Mouse (Mus musculus): ENCODE measurements around the gene Gm49711. TPM values are rescaled to one million over a fixed set of nuclear protein-coding genes. Genes with fewer than 3 reads are reported as not detected.

Gm49711 gene
- total RNA-seq, 2 experiments from 2014 or later = not detected

Other genes with a start within 250 kb of the Gm49711 start
- gene Mrps6, start within 50 bp of the Gm49711 start, total RNA-seq (2021) = 10 to 100 TPM; 19.1 to 19.5 TPM
- 1 to 10 TPM; 2.2 to 4.0 TPM for gene Slc5a3, start within 50 bp of the Gm49711 start, total RNA-seq (2021)
- not detected for gene Kcne2, start 234.1 kb downstream of the Gm49711 start, total RNA-seq (2021)
- 10 to 100 TPM; 52.2 to 67.4 TPM for gene Smim11, start 243.0 kb downstream of the Gm49711 start, total RNA-seq (2021)

All from gastrocnemius, postnatal 36 days (tissue).